Mouse (Mus musculus): ENCODE measurements around the gene Atmin. TPM values are rescaled to one million over a fixed set of nuclear protein-coding genes. Genes with fewer than 3 reads are reported as not detected.

Atmin gene
- total and polyA plus RNA-seq, 3 experiments, result 17.3 to 34.5 TPM; not detected in 1

DNA sequence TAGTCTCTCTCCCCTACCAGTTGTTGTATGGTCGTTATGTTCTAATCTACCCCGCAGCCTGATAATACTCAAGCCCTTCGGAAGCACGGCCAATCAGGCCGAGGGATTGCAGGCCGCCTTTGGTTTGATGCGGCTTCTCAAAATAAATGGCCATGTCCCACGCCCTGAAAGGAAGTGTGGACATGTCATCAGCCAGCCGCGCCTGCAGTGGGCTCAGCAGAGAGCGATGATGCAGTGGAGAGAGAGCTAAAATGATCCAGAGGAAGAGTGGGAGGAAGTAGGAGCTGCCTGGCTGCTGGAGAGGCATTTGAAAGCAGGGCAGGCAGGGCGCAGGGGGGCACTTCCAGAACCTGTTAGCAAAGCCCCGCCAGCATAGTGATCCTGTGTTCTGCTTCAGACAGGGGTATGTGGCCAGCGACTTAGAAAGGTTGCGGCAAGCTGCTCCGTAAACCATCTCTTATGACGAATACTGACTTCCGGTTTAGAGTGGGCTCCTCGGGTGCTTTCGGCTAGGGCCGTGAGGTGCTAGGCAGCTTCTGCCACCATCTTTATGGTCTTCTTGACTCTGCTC, 3.2 kb downstream of the Atmin start:
- TF ChIP-seq ZMIZ1 (IDR thresholded peaks at IDR 0.05; ENCODE audit: low read depth, low read length), result no peak
- TF ChIP-seq MAZ (IDR thresholded peaks at IDR 0.05; ENCODE audit: low read depth, low read length), result no peak
- no peak for TF ChIP-seq MYC (IDR thresholded peaks at IDR 0.05; ENCODE audit: low read depth, low read length)
- TF ChIP-seq GATA1 (IDR thresholded peaks at IDR 0.05; ENCODE audit: low read depth, low read length), result peak; percentile 72
- TF ChIP-seq HCFC1 (IDR thresholded peaks at IDR 0.05; ENCODE audit: low read depth, low read length), result 0 out of 2 replicates have a peak, but pooled peaks have one; percentile 17
- no peak for TF ChIP-seq MAX (IDR thresholded peaks at IDR 0.05; ENCODE audit: low read length)
- no peak for TF ChIP-seq POLR2A (IDR thresholded peaks at IDR 0.05; ENCODE audit: control insufficient read depth in 1 of 2, insufficient read depth in 1 of 2, low read depth in 1 of 2, low read length in 2 of 2, poor library complexity in 1 of 2)
- TF ChIP-seq NELFE (IDR thresholded peaks at IDR 0.05; ENCODE audit: low read depth, low read length), result no peak
- no peak for TF ChIP-seq MAFK (IDR thresholded peaks at IDR 0.05; ENCODE audit: borderline replicate concordance, low read depth, low read length)
- peak; percentile 79; the same call in 1 of the 2 replicates for TF ChIP-seq RCOR1 (IDR thresholded peaks at IDR 0.05; ENCODE audit: low read depth, low read length)
- TF ChIP-seq MXI1 (IDR thresholded peaks at IDR 0.05; ENCODE audit: low read depth, low read length), result peak; percentile 32; the same call in 1 of the 2 replicates
- TF ChIP-seq ZC3H11A (IDR thresholded peaks at IDR 0.05; ENCODE audit: low read depth, low read length), result no peak
- 0 out of 2 replicates have a peak, but pooled peaks have one; percentile 42 for TF ChIP-seq SIN3A (IDR thresholded peaks at IDR 0.05; ENCODE audit: low read length)
- TF ChIP-seq POLR2AphosphoS2 (IDR thresholded peaks at IDR 0.05; ENCODE audit: low read length), result no peak
- TF ChIP-seq USF1 (IDR thresholded peaks at IDR 0.05; ENCODE audit: low read depth, low read length), result no peak
- no peak for TF ChIP-seq SMC3 (IDR thresholded peaks at IDR 0.05; ENCODE audit: low read depth, low read length)
- no peak for TF ChIP-seq RAD21 (IDR thresholded peaks at IDR 0.05; ENCODE audit: low read depth, low read length)
- TF ChIP-seq EP300 (IDR thresholded peaks at IDR 0.05; ENCODE audit: low read depth in 1 of 2, low read length in 2 of 2), result peak in 1 of 2 experiments; percentile 45; a peak in 3 of 4 replicates
- TF ChIP-seq ELF1 (IDR thresholded peaks at IDR 0.05; ENCODE audit: low read depth, low read length), result peak; percentile 39; the same call in 1 of the 2 replicates
- TF ChIP-seq JUND (IDR thresholded peaks at IDR 0.05; ENCODE audit: low read depth, low read length), result no peak
- Histone ChIP-seq H3K4me1 (ENCODE audit: control insufficient read depth in 1 of 2, insufficient read depth in 2 of 2, low read length in 2 of 2) (peaks cover 2 to 35% of the 10 kb centered on the region in 2 experiments), H3K27me3 (ENCODE audit: control insufficient read depth in 1 of 2, insufficient read depth in 2 of 2, low read length in 2 of 2) (no peaks in the 10 kb centered on the region), H3K36me3 (ENCODE audit: control insufficient read depth in 1 of 2, insufficient read depth in 2 of 2, low read length in 2 of 2) (peaks cover 0 to 30% of the 10 kb centered on the region in 2 experiments; a peak in 2 of 4 replicates), H3K27ac (ENCODE audit: control insufficient read depth, low read depth, low read length) (peak overlapping the region; percentile 88), H3K9ac (ENCODE audit: control insufficient read depth, low read depth, low read length, poor library complexity, severe bottlenecking) (peak overlapping the region; percentile 68), H3K9me3 (replicated peaks; ENCODE audit: insufficient read depth, low read length) (no peaks in the 10 kb centered on the region), H3K79me2 (ENCODE audit: control insufficient read depth, insufficient read depth, low read length, poor library complexity) (peaks cover 37% of the 10 kb centered on the region), H3K4me3 (ENCODE audit: control insufficient read depth in 1 of 2, insufficient read depth in 1 of 2, low read depth in 2 of 2, low read length in 2 of 2) (peak overlapping the region; percentile 56 to 77)
- peak; percentile 83 for DNase-seq (ENCODE audit: low read depth, low spot score)

- peak overlapping the region; percentile 88 for H3K27ac ChIP-seq (ENCODE audit: control insufficient read depth, low read depth, low read length)
- H3K4me1 ChIP-seq (ENCODE audit: control insufficient read depth in 1 of 2, insufficient read depth in 2 of 2, low read length in 2 of 2), result peaks cover 2 to 36% of the 10 kb centered on the region in 2 experiments
- H3K36me3 ChIP-seq (ENCODE audit: control insufficient read depth in 1 of 2, insufficient read depth in 2 of 2, low read length in 2 of 2), result peaks cover 0 to 30% of the 10 kb centered on the region in 2 experiments; a peak in 2 of 4 replicates
- peak overlapping the region; percentile 56 to 77 for H3K4me3 ChIP-seq (ENCODE audit: control insufficient read depth in 1 of 2, insufficient read depth in 1 of 2, low read depth in 2 of 2, low read length in 2 of 2)
- 0 out of 4 replicates have a peak, but pooled peaks of 1 of the 2 experiments have one; percentile 21 for TF ChIP-seq POLR2A (IDR thresholded peaks at IDR 0.05; ENCODE audit: control insufficient read depth in 1 of 2, insufficient read depth in 1 of 2, low read depth in 1 of 2, low read length in 2 of 2, poor library complexity in 1 of 2)
- no peak for TF ChIP-seq RCOR1 (IDR thresholded peaks at IDR 0.05; ENCODE audit: low read depth, low read length)
- no peak for TF ChIP-seq HCFC1 (IDR thresholded peaks at IDR 0.05; ENCODE audit: low read depth, low read length)
- TF ChIP-seq TBP (IDR thresholded peaks at IDR 0.05; ENCODE audit: low read depth, low read length), result no peak
- TF ChIP-seq CHD1 (IDR thresholded peaks at IDR 0.05; ENCODE audit: low read depth, low read length), result 0 out of 2 replicates have a peak, but pooled peaks have one; percentile 25
- TF ChIP-seq ZNF384 (IDR thresholded peaks at IDR 0.05; ENCODE audit: low read depth, low read length), result 0 out of 2 replicates have a peak, but pooled peaks have one; percentile 8
- TF ChIP-seq ELF1 (IDR thresholded peaks at IDR 0.05; ENCODE audit: low read depth, low read length), result no peak
- TF ChIP-seq EP300 (IDR thresholded peaks at IDR 0.05; ENCODE audit: low read depth in 1 of 2, low read length in 2 of 2), result no peak
- TF ChIP-seq SMC3 (IDR thresholded peaks at IDR 0.05; ENCODE audit: low read depth, low read length), result no peak
- TF ChIP-seq UBTF (IDR thresholded peaks at IDR 0.05; ENCODE audit: borderline replicate concordance, insufficient read depth, low read depth, low read length), result no peak
- no peak for TF ChIP-seq GABPA (IDR thresholded peaks at IDR 0.05; ENCODE audit: low read depth, low read length)
- no peak for TF ChIP-seq CHD2 (IDR thresholded peaks at IDR 0.05; ENCODE audit: low read length)
- TF ChIP-seq USF2 (IDR thresholded peaks at IDR 0.05; ENCODE audit: borderline replicate concordance in 1 of 2, insufficient read depth in 1 of 2, low read depth in 1 of 2, low read length in 2 of 2), result no peak
- no peaks in the 10 kb centered on the region for H3K9me3 ChIP-seq (replicated peaks; ENCODE audit: insufficient read depth, low read length)
- peaks cover 37% of the 10 kb centered on the region for H3K79me2 ChIP-seq (ENCODE audit: control insufficient read depth, insufficient read depth, low read length, poor library complexity)
- H3K9ac ChIP-seq (ENCODE audit: control insufficient read depth, low read depth, low read length, poor library complexity, severe bottlenecking), result peak overlapping the region; percentile 68
- no peaks in the 10 kb centered on the region for H3K27me3 ChIP-seq (ENCODE audit: control insufficient read depth in 1 of 2, insufficient read depth in 2 of 2, low read length in 2 of 2)
- DNase-seq (ENCODE audit: low read depth, low spot score), result no peak
Observed at GRCm38 (mm10) chr8:116946851-116947250, 3.7 kb downstream of the Atmin start.

Data from MEL (cell line).